Mouse (Mus musculus): ENCODE data around the gene Cpn2. TPM values are rescaled to one million over a fixed set of nuclear protein-coding genes. Genes with fewer than 3 reads are reported as not detected.

Cpn2 gene
- polyA plus RNA-seq, 1 experiment from 2014 or later, result not detected

GRCm38 (mm10) chr16:30213644-30214043 is 53.7 kb downstream of the Cpn2 start:
- H3K9me3 ChIP-seq (ENCODE audit: control insufficient read depth, low read length), result 0 out of 2 replicates have a peak, but pooled peaks cover 4% of the 10 kb centered on the region
- no peaks in the 10 kb centered on the region for H3K4me1 ChIP-seq (ENCODE audit: control insufficient read depth, insufficient read depth, low read length)
- no peak overlapping the region for H3K4me2 ChIP-seq (ENCODE audit: low read depth, low read length)
- H3K27me3 ChIP-seq (replicated peaks; ENCODE audit: control insufficient read depth, insufficient read depth, low read length), result no peaks in the 10 kb centered on the region
- H3K36me3 ChIP-seq (ENCODE audit: control insufficient read depth, insufficient read depth, low read length), result no peaks in the 10 kb centered on the region
- no peak overlapping the region for H3K4me3 ChIP-seq (ENCODE audit: low read depth, low read length)
- H3K27ac ChIP-seq (replicated peaks; ENCODE audit: low read depth, low read length), result no peak overlapping the region
- 67% methylated on average over 1 of the region's 1 CpGs for WGBS
- H3K9ac ChIP-seq (ENCODE audit: low read depth, low read length), result no peak overlapping the region
- DNase-seq (ENCODE audit: low spot score), result no peak
- no peak for ATAC-seq (ENCODE audit: low read depth)

DNA sequence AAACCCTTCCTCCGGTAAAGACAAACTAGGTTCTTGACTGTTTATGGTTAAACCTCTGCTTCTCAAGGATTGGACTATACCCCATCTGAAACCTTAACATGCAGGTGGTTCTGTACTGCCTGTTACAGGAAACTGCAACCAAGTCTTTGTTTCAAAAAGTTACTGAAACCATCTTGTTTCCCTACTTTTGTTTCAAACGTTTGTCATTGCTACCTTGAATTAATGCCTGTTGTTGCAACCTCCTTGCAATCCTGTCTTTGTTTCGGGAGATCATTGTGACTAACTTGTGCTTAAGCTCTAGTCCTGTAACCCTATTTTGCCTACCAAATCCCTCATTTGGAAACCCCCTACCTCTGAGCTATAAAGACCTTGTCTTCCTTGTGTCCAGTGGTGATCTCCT is 55.3 kb downstream of the Cpn2 start:
- H3K9ac ChIP-seq (ENCODE audit: low read depth, low read length), result no peak overlapping the region
- 77% methylated on average over 3 of the region's 3 CpGs for WGBS
- H3K9me3 ChIP-seq (ENCODE audit: control insufficient read depth, low read length), result 0 out of 2 replicates have a peak, but pooled peaks cover 4% of the 10 kb centered on the region
- H3K27me3 ChIP-seq (replicated peaks; ENCODE audit: control insufficient read depth, insufficient read depth, low read length), result no peaks in the 10 kb centered on the region
- no peaks in the 10 kb centered on the region for H3K4me1 ChIP-seq (ENCODE audit: control insufficient read depth, insufficient read depth, low read length)
- no peak overlapping the region for H3K4me2 ChIP-seq (ENCODE audit: low read depth, low read length)
- DNase-seq (ENCODE audit: low spot score) (no peak), ATAC-seq (ENCODE audit: low read depth) (no peak)
- no peak overlapping the region for H3K27ac ChIP-seq (replicated peaks; ENCODE audit: low read depth, low read length)
- no peaks in the 10 kb centered on the region for H3K36me3 ChIP-seq (ENCODE audit: control insufficient read depth, insufficient read depth, low read length)
- no peak overlapping the region for H3K4me3 ChIP-seq (ENCODE audit: low read depth, low read length)

- DNase-seq (ENCODE audit: low spot score) (no peak), ATAC-seq (ENCODE audit: low read depth) (no peak)
- H3K36me3 ChIP-seq (ENCODE audit: control insufficient read depth, insufficient read depth, low read length), result no peaks in the 10 kb centered on the region
- no peaks in the 10 kb centered on the region for H3K27me3 ChIP-seq (replicated peaks; ENCODE audit: control insufficient read depth, insufficient read depth, low read length)
- 0 out of 2 replicates have a peak, but pooled peaks cover 4% of the 10 kb centered on the region for H3K9me3 ChIP-seq (ENCODE audit: control insufficient read depth, low read length)
- no peak overlapping the region for H3K9ac ChIP-seq (ENCODE audit: low read depth, low read length)
- peaks cover 3% of the 10 kb centered on the region; the same call in 1 of the 2 replicates for H3K4me1 ChIP-seq (ENCODE audit: control insufficient read depth, insufficient read depth, low read length)
- WGBS, result 97% methylated on average over 1 of the region's 1 CpGs
- H3K4me2 ChIP-seq (ENCODE audit: low read depth, low read length), result no peak overlapping the region
- no peak overlapping the region for H3K4me3 ChIP-seq (ENCODE audit: low read depth, low read length)
- no peak overlapping the region for H3K27ac ChIP-seq (replicated peaks; ENCODE audit: low read depth, low read length)
Observed at GRCm38 (mm10) chr16:30209264-30209663, 58.0 kb downstream of the Cpn2 start.

- Histone ChIP-seq H3K9ac (ENCODE audit: low read depth, low read length) (no peak overlapping the region), H3K4me1 (ENCODE audit: control insufficient read depth, insufficient read depth, low read length) (peaks cover 3% of the 10 kb centered on the region; the same call in 1 of the 2 replicates), H3K27me3 (replicated peaks; ENCODE audit: control insufficient read depth, insufficient read depth, low read length) (no peaks in the 10 kb centered on the region), H3K36me3 (ENCODE audit: control insufficient read depth, insufficient read depth, low read length) (no peaks in the 10 kb centered on the region), H3K4me3 (ENCODE audit: low read depth, low read length) (no peak overlapping the region), H3K27ac (replicated peaks; ENCODE audit: low read depth, low read length) (no peak overlapping the region), H3K4me2 (ENCODE audit: low read depth, low read length) (no peak overlapping the region), H3K9me3 (ENCODE audit: control insufficient read depth, low read length) (0 out of 2 replicates have a peak, but pooled peaks cover 4% of the 10 kb centered on the region)
- DNase-seq (ENCODE audit: low spot score) (no peak), ATAC-seq (ENCODE audit: low read depth) (no peak)
- 80% methylated on average over 6 of the region's 7 CpGs for WGBS
Observed at GRCm38 (mm10) chr16:30207991-30208390, 59.3 kb downstream of the Cpn2 start.

- Histone ChIP-seq H3K27me3 (replicated peaks; ENCODE audit: control insufficient read depth, insufficient read depth, low read length) (no peaks in the 10 kb centered on the region), H3K4me1 (ENCODE audit: control insufficient read depth, insufficient read depth, low read length) (peaks cover 3% of the 10 kb centered on the region; the same call in 1 of the 2 replicates), H3K9me3 (ENCODE audit: control insufficient read depth, low read length) (0 out of 2 replicates have a peak, but pooled peaks cover 4% of the 10 kb centered on the region), H3K27ac (replicated peaks; ENCODE audit: low read depth, low read length) (no peak overlapping the region), H3K4me3 (ENCODE audit: low read depth, low read length) (no peak overlapping the region), H3K9ac (ENCODE audit: low read depth, low read length) (no peak overlapping the region), H3K4me2 (ENCODE audit: low read depth, low read length) (no peak overlapping the region), H3K36me3 (ENCODE audit: control insufficient read depth, insufficient read depth, low read length) (no peaks in the 10 kb centered on the region)
- DNase-seq (ENCODE audit: low spot score) (no peak), ATAC-seq (ENCODE audit: low read depth) (no peak)
- 90% methylated on average over 11 of the region's 11 CpGs for WGBS
Observed at GRCm38 (mm10) chr16:30207111-30207828, 60.0 kb downstream of the Cpn2 start.

Other genes with a start within 250 kb of the Cpn2 start
- 49.8 and 53.5 TPM in 2 replicates for gene Hes1, start 203.1 kb downstream of the Cpn2 start, polyA plus RNA-seq (2014; fragmentation: Nextera tagmentation; extraction: Ambion mirVana)
- gene Lrrc15, start 15.8 kb upstream of the Cpn2 start, polyA plus RNA-seq (2014; fragmentation: Nextera tagmentation; extraction: Ambion mirVana), result 2.3 and 2.7 TPM in 2 replicates
- gene Gp5, start 43.3 kb upstream of the Cpn2 start, polyA plus RNA-seq (2014; fragmentation: Nextera tagmentation; extraction: Ambion mirVana), result 0.32 and 0.56 TPM in 2 replicates
- 16.7 and 20.0 TPM in 2 replicates for gene Atp13a3, start 138.5 kb upstream of the Cpn2 start, polyA plus RNA-seq (2014; fragmentation: Nextera tagmentation; extraction: Ambion mirVana)

Data from embryonic facial prominence, embryonic 14.5 days (tissue).